Mouse (Mus musculus) lung, postnatal 0 days (tissue): ENCODE results near the gene Arnt2.

Experiments used
- CTCF ChIP-seq: IDR thresholded peaks from 2 replicates; pipeline ENCODE4 v1.5.1; 2016; ENCODE audit warnings: antibody characterized with exemption, mild to moderate bottlenecking
- EP300 ChIP-seq: IDR thresholded peaks from 2 replicates; pipeline ENCODE4 v1.6.1; 2016; ENCODE audit warnings: antibody characterized with exemption, mild to moderate bottlenecking, control low read depth

DNA sequence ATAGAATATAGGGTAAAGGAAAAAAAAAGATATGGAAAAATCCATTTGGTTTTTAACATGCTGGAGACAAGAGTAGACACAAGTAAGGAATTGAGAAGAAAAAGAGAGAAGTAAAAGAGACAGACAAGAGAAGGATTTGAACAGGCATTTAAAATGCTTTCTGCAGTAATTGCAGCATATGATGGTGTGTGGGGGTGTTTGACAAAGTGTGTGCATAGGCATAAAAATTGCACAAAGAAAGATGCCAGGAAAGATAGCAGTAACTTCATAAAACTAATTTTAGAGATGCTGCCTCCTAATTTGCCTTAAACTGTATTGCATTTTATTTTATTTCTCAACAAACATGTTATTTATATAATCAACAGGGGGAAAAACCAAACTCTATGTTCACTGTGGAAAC, 41.7 kb upstream of the Arnt2 start:
- TF ChIP-seq CTCF (no peak), EP300 (no peak)
